Mouse (Mus musculus) cerebellum, adult 9-11 months (tissue): ENCODE measurements around the gene Ddx19b.
"Not testable (repeated sequence)": the region's sequence is repeated elsewhere in the genome, so short reads cannot be mapped to it uniquely, and the experiment has no call there.

Experiments
- DNase-seq: peaks from one replicate; pipeline ENCODE4 v3.0.0; 2022

Ddx19b gene

DNA sequence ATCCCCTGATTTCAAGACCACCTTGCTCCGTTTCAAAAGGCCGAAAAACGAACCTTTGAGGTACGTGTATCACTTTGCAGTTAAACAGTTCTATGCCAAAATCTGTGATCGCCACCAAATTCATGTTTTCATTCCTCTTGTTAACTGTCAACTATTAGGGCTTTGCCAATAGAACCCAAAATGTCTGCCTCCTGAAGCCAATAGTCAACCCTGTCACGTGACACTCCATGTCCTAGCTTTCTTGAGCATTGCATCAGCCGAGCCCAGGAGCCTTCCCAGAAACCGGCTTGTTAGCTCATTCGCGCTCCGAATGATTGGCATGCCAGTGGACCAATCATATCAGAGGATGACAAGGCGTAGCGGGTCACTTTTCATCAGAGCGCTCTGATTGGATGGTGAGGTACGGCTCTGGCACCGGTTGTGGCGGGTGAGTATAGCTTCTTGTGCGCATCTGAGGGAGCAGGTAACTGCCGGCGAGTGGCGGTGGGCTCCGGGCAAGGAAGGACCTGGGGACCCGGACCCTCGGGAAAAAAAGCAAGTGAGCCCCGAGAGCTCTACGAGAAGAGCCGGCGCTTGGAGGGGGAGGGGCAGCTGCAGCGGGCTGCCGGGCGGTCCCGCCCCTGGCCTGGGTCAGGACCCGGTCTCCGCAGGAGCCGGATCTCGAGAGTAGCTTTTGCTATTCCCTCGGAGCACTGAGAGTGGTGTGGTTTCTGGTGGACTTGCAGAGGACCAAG is 2.1 kb upstream of the Ddx19b start:
- peak; percentile 100 for DNase-seq

DNA sequence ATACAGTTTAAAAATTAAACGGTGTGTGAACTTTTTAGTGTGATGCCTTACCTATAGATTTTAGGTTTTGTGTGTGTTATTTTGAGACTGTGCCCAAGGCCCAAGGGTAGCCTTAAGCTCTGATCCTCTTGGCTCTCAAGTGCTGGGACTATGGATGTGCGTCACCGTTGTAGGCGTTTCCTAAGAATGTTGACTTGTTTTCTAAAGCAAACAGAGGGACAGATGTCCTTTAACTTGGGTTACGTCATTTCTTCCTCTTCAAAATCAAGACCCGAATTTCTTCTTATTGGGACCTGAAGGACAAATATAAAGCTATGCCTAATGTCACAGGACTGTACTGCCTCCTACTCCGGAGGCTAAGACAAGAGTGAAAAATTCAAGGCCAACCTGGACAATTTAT is 1.4 kb upstream of the Ddx19b start, which contains the start of gene Aars:
Aars (plus strand) TSS at position 229 of the 400 bp plus-strand sequence.
- no peak for DNase-seq

DNA sequence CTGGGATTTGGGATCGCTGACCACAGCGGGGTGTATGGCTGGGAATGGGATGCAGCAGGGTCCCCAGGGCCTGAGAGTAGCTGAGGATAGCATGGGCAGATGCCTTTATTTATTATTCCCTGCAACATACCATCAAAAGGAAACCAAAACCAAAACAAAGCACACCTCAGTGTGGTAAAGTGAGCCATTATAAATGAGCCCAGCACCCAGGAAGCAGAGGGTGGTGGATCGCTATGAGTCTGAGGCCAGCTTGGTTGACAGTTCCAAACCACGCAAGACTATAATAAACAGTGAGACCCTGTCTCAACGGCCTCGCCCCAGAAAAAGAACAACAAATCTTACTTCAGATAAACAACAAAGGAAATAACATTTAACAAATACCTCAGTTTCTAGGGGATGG is 1.5 kb downstream of the Ddx19b start:
- no peak for DNase-seq

DNA sequence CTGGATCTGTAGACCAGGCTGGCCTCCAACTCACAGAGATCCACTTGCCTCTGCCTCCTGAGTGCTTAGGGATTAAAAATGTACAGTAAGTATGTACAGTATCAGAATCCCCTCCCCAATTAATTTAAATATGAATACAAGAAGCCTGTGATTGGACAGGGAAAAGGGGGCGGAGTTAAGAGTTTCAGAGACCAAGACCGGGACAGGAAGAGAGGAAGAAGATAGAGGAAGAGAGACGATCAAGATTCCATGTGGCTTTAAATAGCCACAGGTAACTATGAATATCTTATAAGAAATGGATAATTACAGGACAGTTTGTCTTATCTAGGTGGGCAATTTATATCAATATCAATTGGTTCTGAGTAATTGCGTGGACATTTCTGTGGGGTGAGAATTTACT is 2.0 kb downstream of the Ddx19b start:
- no peak for DNase-seq

DNA sequence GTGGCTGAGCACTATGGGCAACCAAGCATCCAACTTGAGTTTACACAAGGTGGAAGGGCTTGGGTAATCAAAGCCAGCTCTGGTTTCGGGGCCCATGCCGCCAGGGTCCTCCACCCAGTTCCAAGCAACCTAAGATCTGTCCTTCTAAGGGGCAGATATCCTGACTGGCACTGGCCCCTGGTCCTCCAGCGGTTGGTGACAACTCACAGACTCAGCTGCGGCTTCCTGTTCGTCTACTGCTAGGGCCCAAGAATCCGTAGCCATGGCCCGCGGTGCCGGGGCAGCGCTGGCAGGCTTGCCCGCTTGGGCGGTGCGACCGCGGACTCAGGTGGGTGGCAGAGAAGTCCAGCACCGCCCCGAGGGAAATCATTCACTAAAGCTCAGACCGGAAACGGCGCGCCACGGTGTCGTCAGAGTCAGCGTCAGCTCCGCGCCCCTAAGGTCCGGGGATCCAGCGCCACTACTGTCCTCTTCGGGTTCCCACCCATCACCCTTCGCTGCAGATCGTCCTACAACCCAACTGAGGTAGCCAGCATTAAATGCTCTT is 4.1 kb downstream of the Ddx19b start:
- peak; percentile 88 for DNase-seq

DNA sequence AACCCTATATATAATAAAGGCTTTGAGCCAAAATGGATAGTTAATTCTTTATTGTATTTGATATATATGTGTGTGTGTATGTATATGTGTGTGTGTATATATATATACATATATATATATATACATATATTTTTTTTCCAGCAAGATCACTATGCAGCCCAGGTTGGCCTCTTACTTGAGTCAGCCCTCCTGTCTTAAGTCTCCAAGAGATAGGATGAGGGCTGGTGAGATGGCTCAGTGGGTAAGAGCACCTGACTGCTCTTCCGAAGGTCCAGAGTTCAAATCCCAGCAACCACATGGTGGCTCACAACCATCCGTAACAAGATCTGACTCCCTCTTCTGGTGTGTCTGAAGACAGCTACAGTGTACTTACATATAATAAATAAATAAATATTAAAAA is 4.9 kb downstream of the Ddx19b start:
- not testable (repeated sequence) for DNase-seq

DNA sequence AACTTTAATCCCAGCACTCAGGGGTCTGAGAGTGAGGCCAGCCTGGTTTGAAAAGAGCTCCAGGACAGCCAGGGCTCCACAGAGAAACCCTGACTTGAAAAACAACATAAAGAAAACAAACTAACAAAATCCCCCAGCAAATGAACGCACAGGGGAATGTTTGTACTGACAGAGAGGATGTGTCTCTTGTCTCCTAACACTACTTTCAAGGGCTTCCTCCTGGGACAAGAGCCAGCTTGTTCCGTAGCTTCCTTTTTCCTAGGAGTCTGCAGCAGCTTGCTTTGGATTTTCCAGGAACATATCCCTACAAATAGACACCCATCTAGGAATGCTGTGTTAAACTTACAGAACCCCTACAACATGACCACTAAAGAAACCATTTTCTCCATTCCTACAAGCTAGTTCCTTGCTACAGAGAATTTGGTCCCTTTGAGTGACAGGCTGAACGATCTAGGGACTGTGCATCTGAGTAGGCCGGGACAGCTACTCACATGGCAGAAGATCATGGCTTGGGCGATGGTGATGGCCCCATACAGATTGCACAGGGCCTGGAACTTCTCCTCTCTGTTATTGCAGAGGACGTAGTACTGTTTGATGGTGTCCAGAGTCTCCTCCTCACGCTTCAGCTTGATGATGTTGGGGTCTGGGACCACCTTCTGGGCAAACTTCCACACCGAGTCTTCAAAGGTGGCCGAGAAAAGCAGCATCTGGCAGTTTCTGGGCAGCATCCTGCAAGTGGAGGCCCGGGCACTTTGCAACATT is 21.1 kb downstream of the Ddx19b start:
- not testable (repeated sequence) for DNase-seq

DNA sequence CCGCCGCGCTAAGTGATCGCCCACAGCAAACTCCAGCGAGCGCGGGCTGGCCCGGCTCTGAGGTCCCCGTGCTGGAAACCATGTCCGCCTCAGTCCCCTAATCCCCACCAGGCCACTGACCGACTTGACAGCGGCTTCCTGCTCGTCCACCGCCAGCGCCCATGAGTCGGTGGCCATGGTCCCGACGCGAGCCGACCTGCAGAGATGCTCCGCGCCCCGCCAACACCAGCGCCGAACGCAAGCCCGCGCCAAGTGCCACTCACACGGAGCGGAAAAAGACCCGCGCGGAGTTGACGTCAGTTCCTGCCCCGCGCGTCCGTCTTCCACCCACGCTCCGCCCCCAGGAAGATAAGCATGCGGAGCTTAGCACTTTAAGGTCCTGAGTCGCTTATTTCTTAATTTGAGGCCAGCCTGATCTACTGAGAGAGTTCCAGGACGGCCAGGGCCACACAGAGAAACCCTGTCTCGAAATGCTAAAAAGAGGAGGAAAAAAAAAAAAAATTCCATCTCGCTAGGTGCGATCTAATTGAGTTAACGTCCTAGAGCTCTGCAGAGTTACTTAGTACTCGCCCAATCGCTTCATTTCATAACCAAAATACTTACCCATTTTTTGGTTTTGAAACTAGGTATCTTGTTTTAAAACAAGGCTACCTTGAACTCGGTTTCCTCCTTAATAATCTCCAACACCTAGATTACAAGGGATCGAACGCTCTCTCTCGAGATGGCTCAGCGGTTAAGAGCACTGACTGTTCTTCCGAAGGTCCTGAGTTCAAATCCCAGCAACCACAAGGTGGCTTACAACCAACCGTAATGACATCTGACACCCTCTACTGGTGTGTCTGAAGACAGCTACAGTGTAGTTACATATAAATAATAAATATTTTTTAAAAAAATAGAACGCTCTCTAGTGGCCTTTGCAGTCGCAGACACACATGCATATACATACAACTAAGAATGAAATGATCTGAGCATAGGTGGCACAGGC is 33.7 kb downstream of the Ddx19b start, which contains the start of gene Ddx19a:
Ddx19a (minus strand) TSS at position 254 of the 985 bp plus-strand sequence.
- DNase-seq: peak; percentile 87

DNA sequence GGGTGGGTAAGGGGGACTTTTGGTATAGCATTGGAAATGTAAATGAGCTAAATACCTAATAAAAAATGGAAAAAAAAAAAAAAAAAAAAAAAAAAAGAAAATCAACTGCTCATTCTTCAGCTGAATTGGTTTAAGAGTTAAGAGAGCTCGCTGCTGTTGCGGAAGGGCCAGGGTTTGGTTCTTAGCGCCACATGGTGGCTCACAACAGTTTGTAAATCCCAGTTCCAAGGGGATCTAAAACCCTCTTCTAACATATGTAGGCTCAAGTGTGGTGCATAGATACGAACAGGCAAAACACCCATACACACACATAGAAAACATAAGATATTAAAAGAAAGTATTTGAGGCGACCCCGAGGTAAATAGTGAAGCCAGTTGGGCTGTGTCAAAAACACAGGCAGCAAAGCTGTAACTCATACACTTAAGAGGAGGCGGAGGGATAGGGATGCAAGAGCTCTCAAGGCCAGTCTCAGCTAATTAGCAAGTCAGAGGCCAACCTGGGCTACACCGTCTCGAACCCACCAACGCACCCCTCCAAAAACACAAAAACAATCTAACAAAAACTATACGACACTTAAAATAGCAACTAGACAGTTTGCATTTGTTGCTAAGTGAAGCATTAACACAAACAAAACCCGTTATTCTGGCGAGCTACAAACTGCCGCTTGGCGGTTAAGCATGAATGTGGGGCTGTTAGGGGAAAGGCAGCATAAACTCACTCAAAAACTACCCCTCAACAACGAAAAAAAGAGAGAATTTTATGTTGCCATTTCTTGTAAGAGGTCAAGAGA is 34.7 kb downstream of the Ddx19b start:
- DNase-seq: no peak

DNA sequence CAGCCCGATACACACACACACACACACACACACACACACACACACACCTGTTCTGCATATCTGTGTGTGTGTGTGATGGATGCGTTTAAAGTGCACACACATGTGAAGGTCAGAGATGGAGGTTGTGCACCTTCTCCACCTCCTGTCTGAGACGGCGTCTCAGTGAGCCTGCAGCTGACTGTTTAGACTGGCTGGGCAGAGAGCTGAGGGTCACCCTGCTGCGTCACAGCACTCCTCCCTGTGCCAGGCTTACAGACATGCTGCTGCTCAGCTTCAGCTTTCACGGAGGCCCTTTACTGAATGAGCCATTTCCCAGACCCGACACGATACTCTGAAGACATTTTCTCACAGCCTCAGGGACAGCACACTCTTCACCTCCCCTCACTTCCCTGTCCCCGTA is 41.5 kb downstream of the Ddx19b start:
- no peak for DNase-seq

DNA sequence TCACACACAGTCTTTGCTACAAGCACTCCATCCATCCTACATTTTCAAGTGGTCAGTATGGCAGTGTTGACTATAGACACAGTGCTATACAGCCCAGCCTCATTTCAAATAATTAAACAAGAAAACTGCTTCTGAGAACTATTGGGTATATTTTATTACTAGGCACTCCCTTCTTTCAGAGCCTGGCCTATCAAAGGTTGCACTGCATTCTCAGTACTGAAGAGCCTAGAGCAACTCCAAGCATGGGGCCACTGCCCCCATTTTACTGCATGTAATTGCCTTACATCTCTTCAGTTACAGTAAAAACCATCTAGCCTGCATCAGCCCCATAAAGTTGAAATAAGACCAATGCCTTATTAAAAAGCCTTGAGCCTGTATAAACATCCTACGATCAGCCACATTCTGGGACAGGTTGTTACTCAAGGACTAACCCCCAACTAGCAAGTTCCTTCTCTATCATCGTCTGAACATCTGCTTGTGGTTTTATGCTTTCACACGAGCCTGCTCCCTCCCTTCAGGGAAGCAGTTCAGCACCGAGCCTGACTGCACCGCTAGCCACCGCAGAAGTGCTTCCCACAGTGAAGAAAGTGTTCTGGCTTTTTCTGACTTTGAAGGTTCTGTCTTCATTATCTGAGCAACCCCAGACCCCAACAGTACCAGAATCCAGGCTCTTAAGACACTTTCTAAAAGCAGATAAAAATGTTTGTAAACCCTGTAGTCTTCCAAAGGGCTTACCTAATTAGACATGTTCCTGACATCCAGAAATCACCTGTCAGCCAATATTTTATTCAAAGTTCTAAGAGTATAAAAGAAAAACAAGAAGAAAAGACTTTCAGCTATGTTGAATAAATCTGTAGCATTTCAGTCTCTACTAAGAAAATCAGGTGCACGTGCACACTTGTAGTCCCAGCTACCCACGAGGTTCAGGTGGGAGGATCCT is 43.5 kb downstream of the Ddx19b start:
- DNase-seq: no peak

DNA sequence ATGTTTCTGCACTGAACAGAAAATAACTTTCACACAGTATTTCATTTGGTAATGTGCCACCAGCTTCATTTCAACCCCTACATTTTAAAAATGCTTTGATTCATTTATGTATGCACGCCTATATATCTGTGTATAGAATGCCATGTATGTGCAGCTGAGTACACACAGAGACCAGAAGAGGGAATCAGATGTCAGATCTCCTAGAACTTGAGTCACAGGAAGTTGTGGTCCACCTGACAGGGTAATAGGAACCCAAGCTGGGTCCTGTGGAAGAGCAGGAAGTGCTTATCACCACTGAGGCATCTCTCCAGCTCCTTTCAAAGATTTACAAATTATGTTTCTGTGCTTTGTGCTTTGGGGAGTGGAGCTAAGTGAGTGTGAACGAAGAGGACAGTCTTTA is 50.2 kb downstream of the Ddx19b start:
- DNase-seq: no peak

DNA sequence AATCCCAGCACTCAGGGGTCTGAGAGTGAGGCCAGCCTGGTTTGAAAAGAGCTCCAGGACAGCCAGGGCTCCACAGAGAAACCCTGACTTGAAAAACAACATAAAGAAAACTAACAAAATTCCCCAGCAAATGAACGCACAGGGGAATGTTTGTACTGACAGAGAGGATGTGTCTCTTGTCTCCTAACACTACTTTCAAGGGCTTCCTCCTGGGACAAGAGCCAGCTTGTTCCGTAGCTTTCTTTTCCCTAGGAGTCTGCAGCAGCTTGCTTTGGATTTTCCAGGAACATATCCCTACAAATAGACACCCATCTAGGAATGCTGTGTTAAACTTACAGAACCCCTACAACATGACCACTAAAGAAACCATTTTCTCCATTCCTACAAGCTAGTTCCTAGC is 53.6 kb downstream of the Ddx19b start:
- DNase-seq: not testable (repeated sequence)

DNA sequence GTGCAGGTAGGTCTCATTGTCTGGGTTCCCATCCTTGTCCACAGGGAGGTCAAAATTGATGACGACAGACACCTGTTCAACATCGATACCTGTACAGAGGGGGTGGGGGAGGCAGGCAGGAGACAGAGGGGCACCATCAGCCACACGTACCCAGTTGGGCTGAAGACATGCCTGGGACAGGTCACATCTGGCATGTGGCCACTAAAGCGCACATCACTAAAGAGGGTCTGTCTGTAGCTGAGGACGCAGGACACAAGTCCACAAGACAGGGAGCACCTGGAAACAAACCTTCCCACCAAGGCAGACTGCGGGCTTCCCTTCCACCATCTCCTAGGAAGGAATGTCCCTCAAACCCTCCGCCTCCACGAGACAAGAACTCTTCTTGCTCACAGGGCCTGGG is 55.0 kb downstream of the Ddx19b start:
- DNase-seq: not testable (repeated sequence)

DNA sequence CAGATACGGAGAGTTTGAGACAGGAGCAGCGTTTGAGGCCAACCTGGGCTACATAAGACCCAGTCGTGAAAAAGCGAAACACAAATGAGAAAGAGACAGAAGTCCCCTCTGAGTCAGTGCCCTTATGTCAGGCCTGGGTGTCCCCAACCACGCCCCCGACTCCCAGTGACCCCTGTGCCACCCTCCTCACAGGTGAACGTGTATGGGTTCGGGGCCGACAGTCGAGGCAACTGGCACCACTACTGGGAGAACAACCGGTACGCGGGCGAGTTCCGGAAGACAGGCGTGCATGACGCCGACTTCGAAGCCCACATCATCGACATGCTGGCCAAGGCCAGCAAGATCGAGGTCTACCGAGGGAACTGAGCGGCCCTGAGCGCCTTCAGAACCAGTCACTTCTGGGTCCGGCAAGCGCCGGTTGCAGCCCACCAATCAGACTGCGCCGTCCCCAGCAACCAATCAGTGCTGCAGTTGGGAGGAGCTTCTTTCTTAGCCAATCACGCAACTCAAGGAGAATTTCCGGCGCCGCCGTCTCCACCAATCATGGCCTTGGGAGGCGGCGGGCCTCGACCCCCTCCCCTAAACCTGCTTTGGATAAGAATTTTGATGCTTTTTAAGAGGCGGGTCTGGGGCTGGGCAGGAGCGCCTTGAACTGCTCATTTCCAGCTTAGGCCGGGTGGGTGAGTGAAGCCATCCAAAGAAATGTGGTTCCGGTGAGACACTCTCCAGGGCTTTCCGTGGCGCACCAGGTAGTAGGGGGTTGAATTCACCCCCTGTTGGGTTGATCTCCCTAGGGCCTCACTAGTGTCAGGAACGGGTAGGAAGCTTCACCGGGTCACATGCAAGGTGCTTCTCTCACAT is 61.4 kb downstream of the Ddx19b start:
- DNase-seq: peak; percentile 75

DNA sequence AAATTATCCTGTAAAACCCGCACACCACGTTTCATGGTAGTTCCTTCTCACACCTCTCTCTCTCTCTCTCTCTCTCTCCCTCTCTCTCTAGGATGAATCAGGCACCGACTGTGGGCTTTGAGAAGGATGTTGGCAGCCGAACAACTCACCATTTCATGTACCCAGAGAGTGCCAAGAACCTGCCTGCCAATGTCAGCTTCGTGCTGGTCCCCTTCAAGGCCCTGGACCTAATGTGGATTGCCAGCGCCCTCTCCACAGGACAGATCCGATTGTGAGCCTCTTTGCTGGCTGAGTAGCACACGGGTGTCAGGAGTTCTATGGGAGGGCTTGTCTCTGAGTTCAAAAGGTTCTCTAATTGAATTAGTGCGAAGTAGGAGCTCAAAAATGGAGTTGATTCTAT is 64.2 kb downstream of the Ddx19b start:
- DNase-seq: peak; percentile 87

DNA sequence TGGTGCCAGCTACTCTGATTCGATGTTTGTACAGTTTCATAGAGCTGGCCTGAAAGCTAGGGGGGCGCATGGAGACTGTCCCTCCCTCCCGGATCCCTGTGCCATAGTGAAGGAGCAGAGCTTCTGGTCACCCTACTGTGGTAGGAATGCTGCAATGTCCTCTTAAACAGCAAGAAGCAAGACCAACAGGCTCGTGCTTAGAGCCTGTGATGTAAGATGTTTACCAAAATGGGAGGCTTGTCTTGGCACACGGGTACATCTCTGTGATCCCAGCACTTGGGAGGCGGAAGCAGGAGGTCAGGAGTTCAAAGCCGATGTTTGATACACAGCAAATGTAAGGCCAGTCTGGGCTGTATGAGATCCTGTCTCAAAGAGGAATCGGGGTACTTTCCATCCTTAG is 65.0 kb downstream of the Ddx19b start:
- DNase-seq: no peak

DNA sequence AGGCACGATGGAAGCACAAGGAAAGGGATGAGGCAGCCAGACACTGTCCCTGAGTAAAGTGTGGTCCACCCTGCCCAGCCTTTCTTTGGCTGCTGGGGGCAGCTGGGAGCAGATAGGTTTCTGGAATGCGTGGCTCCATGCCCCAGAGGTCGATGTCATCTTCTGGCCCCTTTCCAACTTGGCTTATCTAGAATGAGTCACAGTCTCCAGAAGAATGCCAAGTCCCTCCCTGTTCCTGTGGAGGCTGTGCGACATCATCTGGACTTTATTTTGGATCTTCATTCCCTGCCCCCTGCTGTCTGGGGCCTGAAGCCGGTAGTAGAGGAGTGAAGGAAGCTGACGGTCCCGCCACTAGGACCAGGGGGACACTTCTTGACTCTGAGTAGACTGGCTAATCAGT is 66.0 kb downstream of the Ddx19b start:
- peak; percentile 88 for DNase-seq

DNA sequence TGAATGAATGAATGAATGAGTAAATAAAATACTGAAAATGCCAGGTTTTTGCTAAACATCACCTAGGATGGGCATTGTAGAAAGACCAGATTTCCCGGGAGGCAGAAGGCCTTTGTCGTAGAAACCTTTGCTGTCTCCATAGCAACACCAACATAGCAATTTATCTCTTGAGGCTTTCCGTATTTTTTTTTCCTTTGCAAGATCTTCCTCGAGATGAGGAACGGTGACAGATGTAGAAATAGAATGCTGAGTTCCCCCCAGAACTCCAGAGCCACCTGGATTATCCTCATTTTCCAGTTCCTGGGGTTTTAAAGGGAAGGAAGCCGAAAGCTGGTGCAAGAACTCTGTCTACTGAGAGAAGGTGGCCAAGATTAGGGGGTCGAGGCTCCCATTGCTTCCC is 66.9 kb downstream of the Ddx19b start:
- DNase-seq: no peak

DNA sequence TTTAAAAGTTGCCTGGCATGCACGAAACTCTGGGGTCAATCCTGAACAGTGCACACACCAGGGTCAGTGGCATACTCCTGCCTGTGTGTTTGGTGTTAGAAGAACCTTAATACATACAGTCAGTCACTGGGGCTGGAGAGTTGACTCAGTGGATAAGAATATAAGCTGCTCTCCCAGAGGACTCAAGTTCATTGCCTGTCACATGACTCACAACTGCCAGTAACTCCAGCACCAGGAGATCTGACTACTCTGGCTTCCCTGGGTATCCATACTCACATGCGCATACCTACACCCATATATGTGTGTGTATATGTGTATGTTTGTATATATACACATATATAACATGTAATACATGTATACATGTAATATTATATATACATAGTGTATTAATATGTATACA is 68.5 kb downstream of the Ddx19b start:
- DNase-seq: no peak
